Mouse (Mus musculus): ENCODE data around the gene Zfp948.

- TF ChIP-seq POLR2A (IDR thresholded peaks at IDR 0.05; ENCODE audit: control insufficient read depth in 1 of 2, insufficient read depth in 1 of 2, low read depth in 1 of 2, low read length in 2 of 2, poor library complexity in 1 of 2) (no peak), ELF1 (IDR thresholded peaks at IDR 0.05; ENCODE audit: low read depth, low read length) (no peak), NRF1 (IDR thresholded peaks at IDR 0.05; ENCODE audit: insufficient read depth, low read depth, low read length, poor library complexity, severe bottlenecking) (no peak), UBTF (IDR thresholded peaks at IDR 0.05; ENCODE audit: borderline replicate concordance, insufficient read depth, low read depth, low read length) (no peak), MEF2A (IDR thresholded peaks at IDR 0.05; ENCODE audit: extremely low read depth, insufficient replicate concordance, low read depth, low read length, poor library complexity, severe bottlenecking) (no peak), CTCF (IDR thresholded peaks at IDR 0.05 in 2 of 3, conservative IDR thresholded peaks at IDR 0.05 in 1 of 3; ENCODE audit: control insufficient read depth in 1 of 3, insufficient read depth in 1 of 3, low read depth in 2 of 3, low read length in 3 of 3, poor library complexity in 1 of 3, severe bottlenecking in 1 of 3) (no peak), CHD1 (IDR thresholded peaks at IDR 0.05; ENCODE audit: low read depth, low read length) (no peak)
Measured at GRCm38 (mm10) chr17:21536676-21537075, 30.1 kb upstream of the Zfp948 start.
